Mouse (Mus musculus) hindbrain, embryonic 11.5 days (tissue): ENCODE measurements around the gene Ube2d2b. TPM values are rescaled to one million over a fixed set of nuclear protein-coding genes. Genes with fewer than 3 reads are reported as not detected.

Source experiments
- ATAC-seq: fragments of 200-750 bp; cut with Nextera tagmentation; 2 replicates; pipeline ENCODE4 v1.8.0; 2017; ENCODE audit warnings: mild to moderate bottlenecking, moderate TSS enrichment, moderate library complexity; ENCODE audit not compliant: low FRiP score
- DNase-seq: peaks from one replicate; pipeline ENCODE4 v3.0.0-alpha.2; 2015; ENCODE audit warnings: low spot score
- H3K27ac ChIP-seq: fragments of 300-500 bp; sonication (generic); 2 replicates; pipeline ENCODE4 v1.5.1; 2014; ENCODE audit warnings: mild to moderate bottlenecking, low read depth, low read length
- H3K27me3 ChIP-seq: fragments of 300-500 bp; sonication (generic); 2 replicates; pipeline ENCODE4 v1.6.1; 2014; ENCODE audit warnings: mild to moderate bottlenecking, low read length, moderate library complexity, mixed read lengths; ENCODE audit not compliant: control insufficient read depth, insufficient read depth
- H3K36me3 ChIP-seq: fragments of 300-500 bp; sonication (generic); 2 replicates; pipeline ENCODE4 v1.6.1; 2014; ENCODE audit warnings: mild to moderate bottlenecking, low read length, moderate library complexity, mixed read lengths; ENCODE audit not compliant: control insufficient read depth, insufficient read depth
- H3K4me1 ChIP-seq: fragments of 300-500 bp; sonication (generic); replicated peaks from 2 replicates; pipeline ENCODE4 v1.6.1; 2014; ENCODE audit warnings: low read length, mixed read lengths; ENCODE audit not compliant: control insufficient read depth, insufficient read depth
- H3K4me2 ChIP-seq: fragments of 300-500 bp; sonication (generic); replicated peaks from 2 replicates; pipeline ENCODE4 v1.6.1; 2014; ENCODE audit warnings: mild to moderate bottlenecking, low read depth, low read length
- H3K4me3 ChIP-seq: fragments of 300-500 bp; sonication (generic); 2 replicates; pipeline ENCODE4 v1.5.1; 2014; ENCODE audit warnings: low read depth, low read length
- H3K9ac ChIP-seq: fragments of 300-500 bp; sonication (generic); 2 replicates; pipeline ENCODE4 v1.6.1; 2014; ENCODE audit warnings: low read depth, low read length
- H3K9me3 ChIP-seq: fragments of 300-500 bp; sonication (generic); 2 replicates; pipeline ENCODE4 v1.6.1; 2016; ENCODE audit warnings: low read length; ENCODE audit not compliant: control insufficient read depth
- WGBS: fragments of 180-500 bp; shearing (Covaris S2); extraction: QIAGEN DNeasy Blood & Tissue Kit; methylation state at CpG from one replicate; pipeline ENCODE4 v1.1.7; 2014; 5-methylcytosine and 5-hydroxymethylcytosine counted together
- polyA plus RNA-seq: library from polyadenylated mRNA; unstranded; fragments of >200 nt; fragmentation: Nextera tagmentation; extraction: Ambion mirVana; gene quantifications from 2 replicates; pipeline ENCODE4 v1.2.1, GENCODE M21; 2014

Ube2d2b gene
- 0.46 TPM in 1 of 2 replicates, not detected in the other for polyA plus RNA-seq

DNA sequence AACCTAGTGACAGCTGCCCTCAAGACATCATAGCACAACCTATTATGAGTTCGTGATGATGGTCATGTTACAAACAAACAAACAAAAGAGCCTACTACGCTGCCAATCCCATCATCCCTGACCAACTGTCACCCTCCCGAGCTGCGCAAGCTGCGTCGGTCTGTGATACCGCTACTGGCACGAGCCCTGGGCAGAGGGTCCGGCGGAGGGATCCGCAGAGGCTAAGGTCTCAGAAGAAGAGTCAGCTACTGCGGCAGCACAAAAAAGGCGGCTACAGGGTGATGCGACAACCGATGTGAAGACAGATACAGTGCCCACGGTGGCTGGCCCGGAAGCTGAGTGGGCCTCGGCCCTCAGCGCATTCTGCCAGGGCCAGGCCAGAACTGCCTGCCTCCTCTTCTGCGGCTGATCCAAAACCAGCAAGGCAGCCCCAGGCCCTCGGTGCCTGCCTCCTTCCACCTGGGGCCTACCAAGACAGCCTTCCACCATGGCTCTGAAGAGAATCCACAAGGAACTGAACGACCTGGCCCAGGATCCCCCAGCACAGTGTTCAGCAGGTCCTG, at the start of gene Ube2d2b:
TSS of gene Ube2d2b (plus strand) at position 102 of the 563 bp plus-strand sequence.
- no peak within 1 kb of the TSS for H3K27ac ChIP-seq
- no peaks in the 10 kb centered on the region for H3K36me3 ChIP-seq
- 95% methylated on average over 22 of the region's 22 CpGs for WGBS
- no peak within 1 kb of the TSS for H3K4me3 ChIP-seq
- H3K9me3 ChIP-seq: no peaks in the 10 kb centered on the region
- H3K27me3 ChIP-seq: no peaks in the 10 kb centered on the region
- no peak within 1 kb of the TSS for H3K9ac ChIP-seq
- ATAC-seq (no peak), DNase-seq (no peak)
- no peaks in the 10 kb centered on the region for H3K4me1 ChIP-seq
- H3K4me2 ChIP-seq: no peak within 1 kb of the TSS

DNA sequence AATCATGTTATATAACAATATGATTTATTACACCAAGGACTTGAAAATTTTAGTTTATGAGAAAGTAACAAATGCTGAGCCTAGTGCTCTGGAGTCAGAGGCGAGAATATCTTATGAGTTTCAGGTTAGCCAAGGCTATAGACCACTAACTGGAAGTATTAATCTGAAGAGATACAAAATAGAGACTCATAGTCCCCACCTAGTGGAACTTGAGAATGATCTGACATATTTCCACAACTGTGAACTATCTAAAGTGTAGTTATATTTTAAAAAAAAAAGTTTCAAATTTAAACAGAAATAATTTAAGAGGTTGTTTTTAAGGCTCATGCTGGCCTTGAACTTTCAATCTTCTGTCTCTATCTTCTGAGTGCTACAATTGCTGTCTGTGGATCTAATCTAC, 47.5 kb upstream of the Ube2d2b start:
- WGBS: 94% methylated on average over 1 of the region's 1 CpGs
- ATAC-seq (no peak), DNase-seq (no peak)
- Histone ChIP-seq H3K9ac (no peak overlapping the region), H3K36me3 (no peaks in the 10 kb centered on the region), H3K27me3 (no peaks in the 10 kb centered on the region), H3K4me3 (no peak overlapping the region), H3K4me1 (no peaks in the 10 kb centered on the region), H3K9me3 (no peaks in the 10 kb centered on the region), H3K4me2 (no peak overlapping the region), H3K27ac (no peak overlapping the region)

DNA sequence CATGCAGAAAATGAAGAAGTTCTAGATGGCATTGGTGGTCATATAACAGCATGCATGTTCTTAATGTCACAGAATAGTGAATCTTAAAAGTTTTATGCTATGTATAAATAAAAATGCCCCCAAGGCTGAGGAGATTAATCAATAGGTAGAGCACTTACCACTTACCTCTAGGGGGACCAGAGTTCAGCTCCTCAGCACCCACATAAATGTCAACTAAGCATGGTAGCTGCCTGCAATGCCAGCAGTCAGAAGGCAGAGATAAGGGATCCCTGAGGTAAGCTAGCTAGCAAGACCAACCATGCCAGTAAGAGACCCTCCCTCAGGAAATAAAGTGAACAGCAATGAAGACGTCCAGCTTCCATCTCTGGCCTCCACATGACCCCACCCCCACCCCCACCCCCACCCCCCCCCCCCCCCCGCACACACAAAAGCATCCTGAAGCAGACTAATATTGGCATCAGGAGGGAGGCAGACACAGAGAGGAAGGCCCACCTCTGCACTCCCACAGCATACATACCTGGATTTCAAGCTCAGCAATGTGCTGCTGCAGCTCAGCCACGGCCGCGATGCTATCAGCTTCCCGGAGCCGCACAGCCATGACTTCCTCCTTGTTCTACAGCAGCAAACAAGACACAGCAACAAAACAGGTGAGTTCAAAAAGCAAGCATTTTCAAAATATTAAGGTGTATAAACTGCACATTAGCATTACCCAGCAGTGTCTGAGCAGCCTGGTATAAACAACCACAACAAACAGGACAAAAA, 42.0 kb upstream of the Ube2d2b start:
- no peaks in the 10 kb centered on the region for H3K27me3 ChIP-seq
- H3K4me3 ChIP-seq: no peak overlapping the region
- H3K4me2 ChIP-seq: no peak overlapping the region
- ATAC-seq (no peak), DNase-seq (no peak)
- no peak overlapping the region for H3K9ac ChIP-seq
- no peaks in the 10 kb centered on the region for H3K4me1 ChIP-seq
- H3K36me3 ChIP-seq: no peaks in the 10 kb centered on the region
- H3K9me3 ChIP-seq: no peaks in the 10 kb centered on the region
- WGBS: 90% methylated on average over 7 of the region's 7 CpGs
- no peak overlapping the region for H3K27ac ChIP-seq

DNA sequence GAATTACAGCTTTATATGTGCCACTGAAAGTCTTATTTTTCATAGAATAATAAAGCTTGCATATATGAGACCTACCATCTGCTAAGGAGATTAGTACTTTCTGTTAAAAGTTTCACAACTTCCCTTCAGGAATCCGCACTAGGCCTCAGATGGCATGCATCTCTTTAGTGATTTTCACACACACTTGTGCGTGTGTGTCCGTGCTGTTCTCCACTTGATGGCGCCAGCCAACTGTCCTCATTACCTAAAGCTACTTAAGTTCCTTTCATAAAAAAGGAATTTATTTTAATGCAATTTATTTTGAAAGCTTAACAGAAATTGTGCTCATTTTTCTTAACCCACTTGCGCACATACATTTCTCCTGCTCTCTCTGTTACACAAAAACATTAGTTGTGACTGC, 40.4 kb upstream of the Ube2d2b start:
- no peaks in the 10 kb centered on the region for H3K27me3 ChIP-seq
- H3K27ac ChIP-seq: no peak overlapping the region
- H3K9me3 ChIP-seq: no peaks in the 10 kb centered on the region
- H3K4me2 ChIP-seq: no peak overlapping the region
- 80% methylated on average over 5 of the region's 5 CpGs for WGBS
- ATAC-seq (no peak), DNase-seq (peak; percentile 6)
- H3K4me3 ChIP-seq: no peak overlapping the region
- no peaks in the 10 kb centered on the region for H3K4me1 ChIP-seq
- H3K36me3 ChIP-seq: no peaks in the 10 kb centered on the region
- H3K9ac ChIP-seq: no peak overlapping the region

DNA sequence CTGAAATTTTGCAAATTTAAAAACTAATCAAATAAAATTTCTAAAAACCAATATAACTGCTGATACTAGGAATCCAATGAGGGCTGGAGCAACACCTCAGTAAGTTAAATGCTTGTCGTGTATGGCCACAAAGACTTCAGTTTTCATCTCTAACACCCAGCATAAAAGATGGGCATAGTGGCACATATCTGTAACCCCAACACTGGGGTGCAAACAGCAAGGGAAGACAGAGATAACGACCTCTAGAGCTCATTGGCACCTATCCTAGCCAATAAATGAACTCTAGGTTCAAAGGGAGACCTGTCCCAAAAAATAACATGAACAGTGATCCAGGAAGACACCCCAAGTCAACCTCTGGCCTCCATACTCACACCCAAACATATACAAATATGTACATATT, 37.9 kb upstream of the Ube2d2b start:
- Histone ChIP-seq H3K36me3 (no peaks in the 10 kb centered on the region), H3K27me3 (no peaks in the 10 kb centered on the region), H3K4me2 (no peak overlapping the region), H3K4me3 (no peak overlapping the region), H3K9ac (no peak overlapping the region), H3K9me3 (no peaks in the 10 kb centered on the region), H3K27ac (no peak overlapping the region), H3K4me1 (no peaks in the 10 kb centered on the region)
- DNase-seq (no peak), ATAC-seq (no peak)
- WGBS: 91% methylated on average over 2 of the region's 2 CpGs

DNA sequence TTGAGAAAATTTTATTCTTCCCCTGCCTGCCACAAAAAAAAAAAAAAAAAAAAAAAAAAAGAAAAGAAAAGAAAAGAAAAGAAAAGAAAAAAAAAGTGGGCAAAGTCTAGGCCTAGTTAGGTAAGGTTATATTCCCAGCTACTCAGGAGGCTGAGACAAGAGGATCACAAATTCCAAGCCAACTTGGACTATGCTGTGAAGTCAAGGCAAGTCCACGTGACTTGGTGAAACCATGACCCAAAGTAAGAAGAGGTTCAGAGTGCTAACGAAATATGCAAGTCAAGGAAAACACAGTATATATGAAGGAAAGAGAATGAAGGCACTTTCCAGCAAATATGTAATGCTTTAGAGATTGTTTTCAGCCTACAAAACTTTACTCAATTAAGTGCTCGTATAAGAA, 37.4 kb upstream of the Ube2d2b start:
- no peak for DNase-seq
- Histone ChIP-seq H3K27ac (no peak overlapping the region), H3K4me2 (no peak overlapping the region), H3K27me3 (no peaks in the 10 kb centered on the region), H3K36me3 (no peaks in the 10 kb centered on the region), H3K9ac (no peak overlapping the region), H3K9me3 (no peaks in the 10 kb centered on the region), H3K4me3 (no peak overlapping the region), H3K4me1 (no peaks in the 10 kb centered on the region)
- 88% methylated on average over 3 of the region's 3 CpGs for WGBS
- no peak for ATAC-seq

DNA sequence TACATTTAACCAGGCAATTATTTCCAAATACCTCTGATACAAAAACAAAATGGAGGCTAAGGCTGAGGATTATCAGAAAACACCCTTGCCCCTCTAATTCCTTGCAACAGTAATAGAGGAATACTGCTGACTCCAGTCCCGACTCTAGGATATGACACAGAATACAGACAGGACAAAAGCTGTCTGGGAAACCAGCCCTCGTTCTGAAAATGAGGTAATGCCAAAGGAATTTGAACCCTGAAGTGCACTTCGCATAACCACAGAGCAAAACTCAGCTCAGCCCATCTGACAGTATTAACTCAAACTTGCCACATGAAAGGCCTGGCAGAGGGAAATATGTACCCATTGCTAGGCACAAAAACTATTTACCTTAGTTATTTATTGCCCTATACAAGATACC, 36.6 kb upstream of the Ube2d2b start:
- 59% methylated on average over 3 of the region's 3 CpGs for WGBS

DNA sequence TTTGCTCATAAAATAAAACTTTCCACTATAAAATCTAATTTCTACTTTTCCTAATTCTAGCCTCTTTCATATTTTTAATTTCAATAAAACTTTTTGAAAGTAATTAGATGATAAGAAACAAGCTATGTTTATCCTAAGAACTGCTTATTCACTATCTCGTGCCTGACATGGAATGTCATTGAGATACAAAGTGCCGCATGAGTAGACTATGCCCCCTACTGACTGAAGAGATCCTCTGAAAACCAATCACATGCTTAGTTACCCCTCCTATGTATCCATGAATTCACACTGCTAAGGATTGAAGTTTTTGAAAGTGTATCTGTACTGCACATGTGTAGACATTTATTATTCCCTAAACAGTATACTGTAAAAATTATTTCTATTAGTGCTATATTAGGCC, 36.0 kb upstream of the Ube2d2b start:
- no peak overlapping the region for H3K9ac ChIP-seq
- no peak overlapping the region for H3K4me3 ChIP-seq
- no peak for DNase-seq
- H3K36me3 ChIP-seq: no peaks in the 10 kb centered on the region
- no peak overlapping the region for H3K27ac ChIP-seq
- 47% methylated on average over 2 of the region's 2 CpGs for WGBS
- H3K9me3 ChIP-seq: no peaks in the 10 kb centered on the region
- H3K4me2 ChIP-seq: no peak overlapping the region
- no peaks in the 10 kb centered on the region for H3K4me1 ChIP-seq
- no peaks in the 10 kb centered on the region for H3K27me3 ChIP-seq
- ATAC-seq: no peak

More for the DNA sequence above, 36.6 kb upstream of the Ube2d2b start:
- Histone ChIP-seq H3K4me3 (no peak overlapping the region), H3K27me3 (no peaks in the 10 kb centered on the region), H3K9ac (no peak overlapping the region), H3K4me1 (no peaks in the 10 kb centered on the region), H3K9me3 (no peaks in the 10 kb centered on the region), H3K27ac (no peak overlapping the region), H3K4me2 (no peak overlapping the region), H3K36me3 (no peaks in the 10 kb centered on the region)
- DNase-seq (peak; percentile 4), ATAC-seq (no peak)

DNA sequence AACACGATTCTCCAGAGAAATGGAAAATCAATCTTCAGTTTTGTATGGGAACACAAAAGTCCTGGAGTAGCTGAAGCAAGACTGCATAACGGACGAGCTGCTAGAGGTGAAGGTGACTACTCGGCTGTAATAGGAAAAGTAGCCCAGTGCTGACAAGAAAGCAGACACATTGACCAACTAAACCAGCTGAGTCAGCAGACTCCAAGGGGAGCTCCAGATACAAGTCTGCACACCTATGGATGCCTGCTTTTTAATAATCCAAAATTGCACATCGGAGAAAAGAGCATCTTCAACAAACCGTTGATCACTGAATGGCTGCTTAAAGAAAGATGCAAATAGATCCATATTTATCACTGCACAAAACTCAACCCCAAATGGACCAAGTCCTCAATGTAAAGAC, 31.6 kb upstream of the Ube2d2b start:
- Histone ChIP-seq H3K27ac (no peak overlapping the region), H3K27me3 (no peaks in the 10 kb centered on the region), H3K4me2 (no peak overlapping the region), H3K4me3 (no peak overlapping the region), H3K4me1 (no peaks in the 10 kb centered on the region), H3K9me3 (no peaks in the 10 kb centered on the region), H3K9ac (no peak overlapping the region), H3K36me3 (no peaks in the 10 kb centered on the region)
- ATAC-seq: no peak
- WGBS: 93% methylated on average over 6 of the region's 6 CpGs
- no peak for DNase-seq
